Mouse (Mus musculus) left cerebral cortex, adult 11 months (tissue): ENCODE results near the gene Nrcam.

Experiments used
- DNase-seq: peaks from one replicate; pipeline ENCODE4 v3.0.0; 2022; ENCODE audit warnings: low spot score

Nrcam gene

GRCm38 (mm10) chr12:44519440-44520141 is 190.9 kb downstream of the Nrcam start:
- DNase-seq: no peak

- no peak for DNase-seq
These were observed 192.8 kb downstream of the Nrcam start for GRCm38 (mm10) chr12:44521496-44521895.

GRCm38 (mm10) chr12:44524621-44525565 is 196.2 kb downstream of the Nrcam start:
- DNase-seq: no peak

GRCm38 (mm10) chr12:44528391-44529016 is 199.8 kb downstream of the Nrcam start:
- DNase-seq: no peak

GRCm38 (mm10) chr12:44532337-44533113 is 203.8 kb downstream of the Nrcam start:
- no peak for DNase-seq

DNA sequence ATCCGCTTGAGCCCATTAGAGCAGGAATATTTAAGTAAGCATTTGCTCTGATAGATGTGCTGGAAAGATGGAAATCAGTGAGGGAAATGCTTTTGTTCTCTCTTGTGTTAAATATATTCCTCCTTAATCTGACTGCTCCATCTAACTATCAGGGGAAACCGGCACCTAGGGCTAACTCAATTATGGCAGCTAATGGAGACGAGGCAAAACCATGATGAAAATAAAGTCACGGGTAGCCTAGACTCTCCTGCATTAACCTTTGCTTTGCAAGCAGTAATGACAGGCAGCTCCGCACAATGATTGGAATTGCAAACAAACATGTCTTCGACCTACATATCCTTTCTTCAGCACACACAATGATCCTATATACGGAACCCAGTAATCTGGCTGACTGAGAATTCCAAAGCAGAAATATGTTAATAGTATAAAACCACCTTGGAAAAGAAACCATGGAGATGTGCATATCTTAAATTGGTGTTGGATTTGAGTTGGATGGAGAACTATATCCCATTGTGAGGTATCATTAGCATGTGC is 205.5 kb downstream of the Nrcam start:
- no peak for DNase-seq

GRCm38 (mm10) chr12:44535623-44536022 is 206.9 kb downstream of the Nrcam start:
- DNase-seq: no peak

GRCm38 (mm10) chr12:44547721-44548369 is 219.2 kb downstream of the Nrcam start:
- DNase-seq: peak; percentile 57

GRCm38 (mm10) chr12:44548465-44548864 is 219.8 kb downstream of the Nrcam start:
- no peak for DNase-seq

DNA sequence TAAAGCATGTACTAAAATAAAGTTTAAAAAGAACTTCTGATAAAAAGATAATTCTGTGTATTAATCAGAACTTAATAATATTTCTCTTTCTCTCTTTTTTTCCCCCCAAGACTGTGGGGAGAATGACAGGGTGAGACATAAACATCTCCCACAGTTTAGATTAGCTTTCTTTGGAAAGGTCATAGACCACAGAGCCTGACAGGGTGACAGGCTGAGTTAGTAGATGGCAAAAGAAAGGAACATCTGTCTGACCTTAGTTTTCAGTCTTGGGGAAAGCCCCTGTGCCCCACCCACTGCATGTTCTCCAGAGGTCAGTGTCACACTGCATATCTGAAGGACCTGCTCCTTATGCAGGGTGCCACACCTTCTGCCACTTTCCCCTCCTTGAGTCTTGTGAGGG is 222.9 kb downstream of the Nrcam start:
- DNase-seq: no peak

GRCm38 (mm10) chr12:44554051-44554450 is 225.4 kb downstream of the Nrcam start:
- DNase-seq: no peak

GRCm38 (mm10) chr12:44554808-44555207 is 226.1 kb downstream of the Nrcam start:
- DNase-seq: no peak

GRCm38 (mm10) chr12:44560002-44560401 is 231.3 kb downstream of the Nrcam start:
- DNase-seq: no peak

DNA sequence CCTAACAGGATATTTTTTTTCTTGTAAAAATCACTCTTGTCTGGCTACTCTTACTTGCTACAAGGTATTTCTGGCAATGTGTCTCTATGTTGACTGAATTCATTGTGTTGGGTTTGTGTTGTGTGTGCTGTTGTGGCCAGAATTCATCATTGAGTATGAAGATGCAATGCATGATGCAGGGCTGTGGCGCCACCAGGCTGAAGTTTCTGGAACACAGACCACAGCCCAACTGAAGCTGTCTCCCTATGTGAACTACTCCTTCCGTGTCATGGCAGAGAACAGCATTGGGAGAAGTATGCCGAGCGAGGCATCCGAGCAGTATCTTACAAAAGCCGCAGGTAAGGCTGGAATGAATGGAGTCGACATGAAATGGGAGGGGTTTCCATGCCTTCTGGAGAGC is 241.4 kb downstream of the Nrcam start:
- DNase-seq: no peak

DNA sequence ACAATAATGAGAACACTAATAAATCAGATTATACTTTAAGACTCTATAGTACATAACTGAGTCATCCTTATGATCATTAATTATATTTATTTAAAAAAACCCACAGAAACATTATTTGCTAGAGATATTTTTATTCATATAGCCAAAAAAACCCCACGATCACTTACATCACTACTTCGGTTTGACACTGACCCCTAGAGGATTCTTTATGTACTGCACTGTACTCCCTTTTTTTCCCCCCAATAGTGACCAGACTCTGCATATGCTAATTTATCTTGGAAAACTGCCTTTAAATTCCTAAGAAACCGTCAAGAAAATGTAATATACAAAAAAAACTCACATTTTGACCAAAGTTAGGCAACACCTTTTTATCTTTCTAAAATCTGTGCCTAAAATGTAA is 244.0 kb downstream of the Nrcam start:
- DNase-seq: no peak

- no peak for DNase-seq
These were observed 245.5 kb downstream of the Nrcam start for GRCm38 (mm10) chr12:44574167-44574566.

GRCm38 (mm10) chr12:44601410-44602149 is 272.9 kb downstream of the Nrcam start:
- DNase-seq: no peak

GRCm38 (mm10) chr12:44602269-44602957 is 273.7 kb downstream of the Nrcam start:
- DNase-seq: no peak

DNA sequence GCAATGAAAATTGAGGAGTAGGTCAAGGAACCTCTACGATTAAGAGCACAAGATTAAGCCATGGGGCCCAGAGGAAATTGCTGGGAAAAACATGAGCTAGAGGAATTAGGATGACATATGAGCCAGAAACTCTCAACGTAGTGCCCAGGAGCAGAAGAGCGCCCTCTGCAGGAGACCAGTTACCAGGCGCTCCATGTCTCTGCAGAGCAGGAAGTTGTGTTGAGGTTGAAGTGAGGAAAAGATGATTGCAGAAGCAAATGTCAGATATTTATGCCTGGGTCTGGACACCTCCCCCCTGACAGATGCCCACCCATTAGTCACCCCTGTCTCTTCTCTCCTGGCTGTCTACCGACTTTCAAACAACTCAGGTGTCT is 274.3 kb downstream of the Nrcam start:
- no peak for DNase-seq

- no peak for DNase-seq
These were observed 288.3 kb downstream of the Nrcam start for GRCm38 (mm10) chr12:44617001-44617421.
